Mouse (Mus musculus) heart, embryonic 13.5 days (tissue): Measurements from ENCODE around the gene Prtn3. TPM values are rescaled to one million over a fixed set of nuclear protein-coding genes. Genes with fewer than 3 reads are reported as not detected.

Experiments
- ATAC-seq: fragments of 200-750 bp; cut with Nextera tagmentation; 2 replicates; pipeline ENCODE4 v1.8.0; 2017; ENCODE audit warnings: moderate TSS enrichment; ENCODE audit not compliant: insufficient number of reproducible peaks, low FRiP score, low TSS enrichment; ENCODE audit errors: extremely low read depth
- H3K27ac ChIP-seq: fragments of 300-500 bp; sonication (generic); replicated peaks from 2 replicates; pipeline ENCODE4 v1.5.1; 2015; ENCODE audit warnings: moderate library complexity, mild to moderate bottlenecking, inconsistent platforms
- H3K27me3 ChIP-seq: fragments of 300-500 bp; sonication (generic); replicated peaks from 2 replicates; pipeline ENCODE4 v1.6.1; 2015; ENCODE audit warnings: mild to moderate bottlenecking, inconsistent platforms
- H3K36me3 ChIP-seq: fragments of 300-500 bp; sonication (generic); 2 replicates; pipeline ENCODE4 v1.6.1; 2015; ENCODE audit warnings: mild to moderate bottlenecking, inconsistent platforms
- H3K4me1 ChIP-seq: fragments of 300-500 bp; sonication (generic); 2 replicates; pipeline ENCODE4 v1.6.1; 2015; ENCODE audit warnings: inconsistent platforms
- H3K4me2 ChIP-seq: fragments of 300-500 bp; sonication (generic); 2 replicates; pipeline ENCODE4 v1.6.1; 2015; ENCODE audit warnings: inconsistent platforms, mild to moderate bottlenecking, moderate library complexity
- H3K4me3 ChIP-seq: fragments of 300-500 bp; sonication (generic); 2 replicates; pipeline ENCODE4 v1.5.1; 2015; ENCODE audit warnings: moderate library complexity, mild to moderate bottlenecking, inconsistent platforms
- H3K9ac ChIP-seq: fragments of 300-500 bp; sonication (generic); 2 replicates; pipeline ENCODE4 v1.6.1; 2015; ENCODE audit warnings: inconsistent platforms, mild to moderate bottlenecking, moderate library complexity
- H3K9me3 ChIP-seq: fragments of 300-500 bp; sonication (generic); 2 replicates; pipeline ENCODE4 v1.6.1; 2016; ENCODE audit warnings: inconsistent platforms
- WGBS: fragments of 180-500 bp; shearing (Covaris S2); methylation state at CpG from one replicate; pipeline ENCODE4 v1.1.7; 2015; ENCODE audit warnings: mixed read lengths; 5-methylcytosine and 5-hydroxymethylcytosine counted together
- polyA plus RNA-seq: library from polyadenylated mRNA; unstranded; fragments of >200 nt; fragmentation: Nextera tagmentation; extraction: Ambion mirVana; gene quantifications from 2 replicates; pipeline ENCODE4 v1.2.1, GENCODE M21; 2015

Prtn3 gene
- polyA plus RNA-seq, 1 experiment from 2014 or later = 2.5 TPM

GRCm38 (mm10) chr10:79864351-79865188 is 9.7 kb upstream of the Prtn3 start:
- Histone ChIP-seq H3K27ac (peak overlapping the region; percentile 10; the same call in 1 of the 2 replicates), H3K9me3 (no peaks in the 10 kb centered on the region), H3K9ac (peak overlapping the region; percentile 38; the same call in 1 of the 2 replicates), H3K36me3 (peaks cover 65% of the 10 kb centered on the region), H3K27me3 (no peaks in the 10 kb centered on the region), H3K4me1 (peaks cover 21% of the 10 kb centered on the region), H3K4me2 (no peak overlapping the region), H3K4me3 (no peak overlapping the region)
- no peak for ATAC-seq
- 49% methylated on average over 10 of the region's 10 CpGs for WGBS

- peaks cover 15% of the 10 kb centered on the region for H3K4me1 ChIP-seq
- ATAC-seq = no peak
- no peak overlapping the region for H3K4me2 ChIP-seq
- no peak overlapping the region for H3K4me3 ChIP-seq
- WGBS = 50% methylated on average over 12 of the region's 12 CpGs
- peaks cover 59% of the 10 kb centered on the region for H3K36me3 ChIP-seq
- H3K27ac ChIP-seq = peak overlapping the region; percentile 10
- H3K9me3 ChIP-seq = no peaks in the 10 kb centered on the region
- H3K9ac ChIP-seq = peak overlapping the region; percentile 38
- H3K27me3 ChIP-seq = no peaks in the 10 kb centered on the region
Measured at GRCm38 (mm10) chr10:79865189-79865601, 9.1 kb upstream of the Prtn3 start.

- Histone ChIP-seq H3K9me3 (no peaks in the 10 kb centered on the region), H3K27ac (peak overlapping the region; percentile 10), H3K4me1 (peaks cover 11% of the 10 kb centered on the region), H3K4me2 (no peak overlapping the region), H3K4me3 (no peak overlapping the region), H3K9ac (0 out of 2 replicates have a peak overlapping the region, but pooled peaks have one; percentile 38), H3K36me3 (peaks cover 52% of the 10 kb centered on the region), H3K27me3 (no peaks in the 10 kb centered on the region)
- ATAC-seq = no peak
- WGBS = 66% methylated on average over 19 of the region's 19 CpGs
Measured at GRCm38 (mm10) chr10:79865801-79866295, 8.4 kb upstream of the Prtn3 start.

- Histone ChIP-seq H3K27me3 (no peaks in the 10 kb centered on the region), H3K36me3 (peaks cover 45% of the 10 kb centered on the region), H3K27ac (no peak overlapping the region), H3K4me1 (peaks cover 11% of the 10 kb centered on the region), H3K9ac (no peak overlapping the region), H3K9me3 (no peaks in the 10 kb centered on the region), H3K4me3 (no peak overlapping the region), H3K4me2 (no peak overlapping the region)
- no peak for ATAC-seq
- 76% methylated on average over 11 of the region's 11 CpGs for WGBS
Measured at GRCm38 (mm10) chr10:79866601-79867000, 7.7 kb upstream of the Prtn3 start.

- Histone ChIP-seq H3K36me3 (no peaks in the 10 kb centered on the region), H3K4me3 (no peak overlapping the region), H3K9ac (no peak overlapping the region), H3K27me3 (peaks cover 18% of the 10 kb centered on the region; the same call in 1 of the 2 replicates), H3K9me3 (no peaks in the 10 kb centered on the region), H3K27ac (no peak overlapping the region), H3K4me2 (no peak overlapping the region), H3K4me1 (peaks cover 17% of the 10 kb centered on the region)
- 84% methylated on average over 8 of the region's 8 CpGs for WGBS
- no peak for ATAC-seq
Measured at GRCm38 (mm10) chr10:79871845-79872244, 2.4 kb upstream of the Prtn3 start.

GRCm38 (mm10) chr10:79872862-79873261 is 1.4 kb upstream of the Prtn3 start:
- 39% methylated on average over 3 of the region's 3 CpGs for WGBS
- peak overlapping the region; percentile 72 for H3K4me3 ChIP-seq
- no peaks in the 10 kb centered on the region for H3K9me3 ChIP-seq
- peaks cover 18% of the 10 kb centered on the region; the same call in 1 of the 2 replicates for H3K27me3 ChIP-seq
- peak overlapping the region; percentile 94 for H3K4me2 ChIP-seq
- no peaks in the 10 kb centered on the region for H3K36me3 ChIP-seq
- ATAC-seq = no peak
- no peak overlapping the region for H3K27ac ChIP-seq
- no peak overlapping the region for H3K9ac ChIP-seq
- peaks cover 22% of the 10 kb centered on the region for H3K4me1 ChIP-seq

GRCm38 (mm10) chr10:79873313-79873712 is 963 bp upstream of the Prtn3 start:
- 18% methylated on average over 6 of the region's 6 CpGs for WGBS
- H3K27me3 ChIP-seq = peaks cover 22% of the 10 kb centered on the region; the same call in 1 of the 2 replicates
- no peaks in the 10 kb centered on the region for H3K9me3 ChIP-seq
- no peaks in the 10 kb centered on the region for H3K36me3 ChIP-seq
- H3K4me3 ChIP-seq = peak overlapping the region; percentile 72
- H3K4me1 ChIP-seq = peaks cover 22% of the 10 kb centered on the region
- H3K27ac ChIP-seq = no peak overlapping the region
- no peak for ATAC-seq
- peak overlapping the region; percentile 94 for H3K4me2 ChIP-seq
- peak overlapping the region; percentile 88 for H3K9ac ChIP-seq

- H3K27ac ChIP-seq = no peak overlapping the region; the same call in 1 of the 2 replicates
Measured at GRCm38 (mm10) chr10:79873715-79874289, 474 bp upstream of the Prtn3 start.

GRCm38 (mm10) chr10:79877174-79877573 is 2.9 kb downstream of the Prtn3 start:
- Histone ChIP-seq H3K9ac (no peak overlapping the region), H3K4me3 (no peak overlapping the region), H3K27ac (no peak overlapping the region), H3K27me3 (peaks cover 44% of the 10 kb centered on the region), H3K4me2 (no peak overlapping the region), H3K4me1 (peaks cover 46% of the 10 kb centered on the region), H3K9me3 (no peaks in the 10 kb centered on the region), H3K36me3 (no peaks in the 10 kb centered on the region)
- 36% methylated on average over 1 of the region's 1 CpGs for WGBS
- no peak for ATAC-seq

More at GRCm38 (mm10) chr10:79873715-79874289, 474 bp upstream of the Prtn3 start:
- no peak for ATAC-seq
- Histone ChIP-seq H3K27me3 (peaks cover 23% of the 10 kb centered on the region; the same call in 1 of the 2 replicates), H3K4me1 (peaks cover 22% of the 10 kb centered on the region), H3K9me3 (no peaks in the 10 kb centered on the region), H3K9ac (peak overlapping the region; percentile 88), H3K4me2 (peak overlapping the region; percentile 94), H3K36me3 (no peaks in the 10 kb centered on the region), H3K4me3 (peak overlapping the region; percentile 72)
- WGBS = 5% methylated on average over 26 of the region's 26 CpGs

GRCm38 (mm10) chr10:79877757-79878156 is 3.5 kb downstream of the Prtn3 start:
- Histone ChIP-seq H3K9me3 (no peaks in the 10 kb centered on the region), H3K27ac (no peak overlapping the region), H3K4me2 (no peak overlapping the region), H3K4me3 (no peak overlapping the region), H3K4me1 (peaks cover 52% of the 10 kb centered on the region), H3K27me3 (peaks cover 49% of the 10 kb centered on the region), H3K9ac (no peak overlapping the region), H3K36me3 (no peaks in the 10 kb centered on the region)
- no peak for ATAC-seq
- WGBS = 59% methylated on average over 12 of the region's 12 CpGs

GRCm38 (mm10) chr10:79879527-79879926 is 5.3 kb downstream of the Prtn3 start:
- Histone ChIP-seq H3K4me3 (no peak overlapping the region), H3K27me3 (peaks cover 50% of the 10 kb centered on the region), H3K9me3 (no peaks in the 10 kb centered on the region), H3K9ac (0 out of 2 replicates have a peak overlapping the region, but pooled peaks have one; percentile 37), H3K4me1 (peaks cover 46% of the 10 kb centered on the region), H3K27ac (no peak overlapping the region), H3K4me2 (no peak overlapping the region), H3K36me3 (no peaks in the 10 kb centered on the region)
- WGBS = 30% methylated on average over 3 of the region's 3 CpGs
- ATAC-seq = no peak
